Mouse (Mus musculus) stomach, postnatal 0 days (tissue): ENCODE measurements around the gene Cnga1.

Experiments
- CTCF ChIP-seq: IDR thresholded peaks from 2 replicates; pipeline ENCODE4 v1.5.1; 2016; ENCODE audit warnings: antibody characterized with exemption, low read depth, mild to moderate bottlenecking, moderate library complexity
- EP300 ChIP-seq: optimal IDR thresholded peaks from 2 replicates; pipeline ENCODE3; 2016; ENCODE audit warnings: antibody characterized with exemption

DNA sequence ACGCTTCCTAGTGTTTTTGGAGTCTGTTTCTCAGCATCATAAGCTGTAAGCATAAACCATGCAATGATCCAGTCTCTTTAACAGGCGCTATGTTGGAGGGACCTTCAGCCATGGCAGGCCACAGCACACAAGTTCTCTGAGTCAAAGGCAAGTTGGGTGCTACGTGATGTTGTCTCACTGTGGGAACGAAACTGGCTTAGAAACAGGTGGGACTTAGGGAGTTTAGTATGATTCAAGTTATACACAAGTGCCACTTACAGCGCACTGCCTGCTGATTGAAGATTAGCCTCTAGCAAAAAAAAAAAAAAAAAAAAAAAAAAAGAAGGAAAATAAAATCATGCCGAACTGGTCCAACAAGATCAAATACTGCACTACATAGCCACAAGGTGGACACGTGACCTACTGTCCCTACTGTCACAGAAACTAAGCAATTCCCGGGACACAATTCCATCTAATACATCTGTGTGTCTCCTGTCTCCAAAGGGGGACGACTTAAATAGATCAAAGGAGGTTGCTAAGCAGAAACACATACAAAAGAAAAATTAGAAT is 31.0 kb upstream of the Cnga1 start:
- TF ChIP-seq CTCF: no peak
- no peak for TF ChIP-seq EP300
